12 mouse cellular contexts compared by ENCODE assay signal in the genomic region with DNA sequence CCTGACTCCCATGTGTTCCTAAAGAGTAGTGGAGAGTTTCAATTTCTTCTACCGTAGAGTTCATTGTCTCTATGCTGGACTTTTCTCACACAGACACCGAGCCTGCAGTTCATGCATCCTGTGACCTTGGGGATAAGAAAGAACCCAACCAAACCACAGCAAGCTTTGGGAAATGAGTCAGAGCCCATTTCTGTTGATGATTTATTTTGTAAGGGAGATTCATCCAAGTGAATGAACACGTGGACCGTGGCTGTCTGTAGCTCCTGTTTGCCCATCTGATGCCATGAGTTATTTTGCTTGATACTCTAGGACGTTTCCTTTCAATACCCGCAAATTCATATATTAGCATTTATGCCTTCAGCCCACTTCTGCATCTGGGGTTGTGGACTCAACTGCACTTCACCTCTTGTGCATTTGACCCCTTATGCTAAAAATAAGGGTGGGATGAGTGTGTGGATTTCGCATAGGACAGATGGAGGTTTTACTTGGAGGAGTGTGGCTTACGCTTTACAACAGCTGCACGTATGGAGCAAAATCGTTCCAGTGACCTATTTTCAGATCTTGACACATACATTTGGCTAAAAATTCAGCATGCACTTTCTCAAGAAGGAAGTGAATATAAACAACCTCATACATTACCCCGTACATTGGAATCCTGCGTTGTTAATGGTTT.
DNase-seq lines count a peak whose midpoint lies in the region; ATAC-seq and TF ChIP-seq lines count a peak whose summit lies in the region.
"Had no signal": no experiment of that assay in that cellular context is flagged by ENCODE, and none has a peak within 500 bp of the region (broad histone marks: within the 10 kb centered on the region; RNA-seq: fewer than 3 reads in every experiment).

No protein-coding gene starts in this region.

- TF ChIP-seq CTCF in intestine, postnatal 0 days (IDR thresholded peaks at IDR 0.05; ENCODE audit: low read depth), result no peak
- TF ChIP-seq CTCF in stomach, postnatal 0 days (IDR thresholded peaks at IDR 0.05; ENCODE audit: low read depth), result no peak

- H3K27me3 ChIP-seq in intestine, embryonic 14.5 days (replicated peaks; ENCODE audit: control insufficient read depth, insufficient read depth, low read length), result no peaks in the 10 kb centered on the region
- no peaks in the 10 kb centered on the region for H3K27me3 ChIP-seq in intestine, postnatal 0 days (replicated peaks; ENCODE audit: control insufficient read depth, insufficient read depth, low read length)
- no peaks in the 10 kb centered on the region for H3K27me3 ChIP-seq in stomach, postnatal 0 days (ENCODE audit: control insufficient read depth, insufficient read depth, low read length)
- H3K27me3 ChIP-seq: liver, embryonic 15.5 days had no signal

- peaks cover 40% of the 10 kb centered on the region for H3K4me1 ChIP-seq in intestine, embryonic 14.5 days (replicated peaks; ENCODE audit: control insufficient read depth, insufficient read depth, low read length)
- no peaks in the 10 kb centered on the region for H3K4me1 ChIP-seq in intestine, postnatal 0 days (replicated peaks; ENCODE audit: control insufficient read depth, insufficient read depth, low read length)
- peaks cover 3% of the 10 kb centered on the region; the same call in 1 of the 2 replicates for H3K4me1 ChIP-seq in stomach, postnatal 0 days (replicated peaks; ENCODE audit: control insufficient read depth, insufficient read depth)
- H3K4me1 ChIP-seq: liver, embryonic 15.5 days had no signal

- no peak overlapping the region for H3K9ac ChIP-seq in intestine, embryonic 14.5 days (ENCODE audit: low read length)
- H3K9ac ChIP-seq in intestine, postnatal 0 days (ENCODE audit: low read depth, low read length), result no peak overlapping the region
- no peak overlapping the region for H3K9ac ChIP-seq in stomach, postnatal 0 days (ENCODE audit: low read length)
- H3K9ac ChIP-seq: liver, embryonic 15.5 days had no signal

- no peaks in the 10 kb centered on the region for H3K36me3 ChIP-seq in intestine, embryonic 14.5 days (ENCODE audit: control insufficient read depth, insufficient read depth, low read length)
- no peaks in the 10 kb centered on the region for H3K36me3 ChIP-seq in intestine, postnatal 0 days (ENCODE audit: control insufficient read depth, insufficient read depth)
- H3K36me3 ChIP-seq in stomach, postnatal 0 days (ENCODE audit: control insufficient read depth, insufficient read depth, low read length), result no peaks in the 10 kb centered on the region
- H3K36me3 ChIP-seq: liver, embryonic 15.5 days had no signal

- H3K27ac ChIP-seq in intestine, embryonic 14.5 days (ENCODE audit: low read depth), result peak overlapping the region; percentile 22; the same call in 1 of the 2 replicates
- H3K27ac ChIP-seq in intestine, postnatal 0 days (ENCODE audit: low read depth, low read length), result no peak overlapping the region
- H3K27ac ChIP-seq in stomach, postnatal 0 days (replicated peaks), result peak overlapping the region; percentile 50; the same call in 1 of the 2 replicates
- H3K27ac ChIP-seq: layer of hippocampus, adult 2 months; liver, embryonic 15.5 days had no signal

- WGBS in intestine, embryonic 14.5 days, result 48% methylated on average over 12 of the region's 12 CpGs
- WGBS in intestine, postnatal 0 days, result 58% methylated on average over 12 of the region's 12 CpGs
- 48% methylated on average over 12 of the region's 12 CpGs for WGBS in stomach, postnatal 0 days

- no peaks in the 10 kb centered on the region for H3K9me3 ChIP-seq in intestine, embryonic 14.5 days (ENCODE audit: control insufficient read depth, low read length)
- H3K9me3 ChIP-seq in intestine, postnatal 0 days (ENCODE audit: control insufficient read depth), result no peaks in the 10 kb centered on the region
- H3K9me3 ChIP-seq in stomach, postnatal 0 days (ENCODE audit: control insufficient read depth, low read length), result no peaks in the 10 kb centered on the region
- H3K9me3 ChIP-seq: liver, embryonic 15.5 days had no signal

- no peak overlapping the region for H3K4me3 ChIP-seq in intestine, embryonic 14.5 days (ENCODE audit: low read depth, low read length)
- H3K4me3 ChIP-seq in intestine, postnatal 0 days (ENCODE audit: low read depth, low read length), result no peak overlapping the region
- H3K4me3 ChIP-seq in stomach, postnatal 0 days (ENCODE audit: low read depth, low read length), result no peak overlapping the region
- H3K4me3 ChIP-seq: layer of hippocampus, adult 2 months; liver, embryonic 15.5 days had no signal

- no peak for TF ChIP-seq EP300 in stomach, postnatal 0 days (optimal IDR thresholded peaks at IDR 0.05)

- no peak overlapping the region for H3K4me2 ChIP-seq in intestine, embryonic 14.5 days (ENCODE audit: low read length)
- H3K4me2 ChIP-seq in intestine, postnatal 0 days (replicated peaks; ENCODE audit: low read depth), result no peak overlapping the region
- H3K4me2 ChIP-seq in stomach, postnatal 0 days (replicated peaks; ENCODE audit: low read depth), result no peak overlapping the region
- H3K4me2 ChIP-seq: liver, embryonic 15.5 days had no signal

- ATAC-seq in intestine, embryonic 14.5 days (replicated peaks; ENCODE audit: low FRiP score, low TSS enrichment, low read depth), result no peak
- ATAC-seq in intestine, postnatal 0 days, result no peak
- ATAC-seq in stomach, postnatal 0 days (ENCODE audit: low FRiP score, low TSS enrichment), result no peak
- no peak for ATAC-seq in megakaryocyte progenitor cell, adult 5-6 weeks (replicated peaks; ENCODE audit: poor library complexity)

- DNase-seq in intestine, embryonic 14.5 days (ENCODE audit: low spot score), result no peak
- DNase-seq in right cerebral cortex, postnatal 25 days, result peak; percentile 5
- DNase-seq in right cerebral cortex, postnatal 36 days (ENCODE audit: low spot score in 2 of 2), result no peak
- DNase-seq in adrenal gland, postnatal 36 days, result peak; percentile 42 to 51
- DNase-seq in stomach, postnatal 0 days (ENCODE audit: low spot score), result no peak
- DNase-seq in urinary bladder, postnatal 14 days (ENCODE audit: low spot score), result no peak
- DNase-seq: spleen, adult 18-20 months; thymus, adult 18-20 months had no signal

Comparison
In these comparisons a context has a peak if more than half of its experiments do, and no peak if none do; other contexts are left out.
1. DNase-seq: peak in right cerebral cortex, postnatal 25 days (single experiment) and adrenal gland, postnatal 36 days (2 of 2); none in intestine, embryonic 14.5 days (single experiment), right cerebral cortex, postnatal 36 days (0 of 2), stomach, postnatal 0 days (single experiment) and urinary bladder, postnatal 14 days (single experiment).